Comparison of ENCODE assay signal across 8 mouse cellular contexts in the genomic region with DNA sequence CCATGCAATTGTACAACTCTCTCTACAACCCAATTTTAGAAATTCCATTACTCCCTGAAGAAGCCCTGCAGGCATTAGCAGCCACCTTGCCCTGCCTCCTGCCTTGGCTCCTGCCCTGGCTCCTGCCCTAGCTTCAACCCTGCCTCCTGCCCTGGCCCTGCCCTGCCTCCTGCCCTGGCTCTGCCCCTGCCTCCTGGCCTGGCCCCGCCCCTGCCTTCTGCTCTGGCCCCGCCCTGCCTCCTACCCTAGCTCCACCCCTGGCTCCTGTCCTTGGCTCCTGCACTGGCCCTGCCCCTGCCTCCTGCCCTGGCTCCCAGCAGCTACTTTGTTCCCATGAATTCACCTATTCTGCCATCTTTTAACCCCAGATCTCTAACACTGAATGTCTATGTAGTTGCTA.
DNase-seq lines count a peak whose midpoint lies in the region; ATAC-seq lines count a peak whose summit lies in the region.
"Had no signal": no experiment of that assay in that cellular context is flagged by ENCODE, and none has a peak within 500 bp of the region (broad histone marks: within the 10 kb centered on the region; RNA-seq: fewer than 3 reads in every experiment).

No protein-coding gene starts in this region.

- H3K27ac ChIP-seq in limb, embryonic 10.5 days, result no peak overlapping the region
- no peak overlapping the region for H3K27ac ChIP-seq in stomach, embryonic 14.5 days (ENCODE audit: low read length)
- H3K27ac ChIP-seq: limb, embryonic 13.5 days had no signal

- peaks cover 6% of the 10 kb centered on the region for H3K4me1 ChIP-seq in limb, embryonic 10.5 days
- no peaks in the 10 kb centered on the region for H3K4me1 ChIP-seq in stomach, embryonic 14.5 days (ENCODE audit: control insufficient read depth, insufficient read depth, low read length)

- H3K9ac ChIP-seq in stomach, embryonic 14.5 days (replicated peaks; ENCODE audit: low read depth, low read length), result no peak overlapping the region
- H3K9ac ChIP-seq: limb, embryonic 13.5 days had no signal

- ATAC-seq in stomach, embryonic 14.5 days (ENCODE audit: insufficient number of reproducible peaks, insufficient read depth, low FRiP score, low read depth), result peak; percentile 85
- ATAC-seq in activated CD4-positive, CD25-positive, alpha-beta regulatory T cell, adult 4 months, result no peak

- no peaks in the 10 kb centered on the region for H3K36me3 ChIP-seq in limb, embryonic 10.5 days
- no peaks in the 10 kb centered on the region for H3K36me3 ChIP-seq in stomach, embryonic 14.5 days (ENCODE audit: control insufficient read depth, insufficient read depth, low read length)
- H3K36me3 ChIP-seq: limb, embryonic 13.5 days had no signal

- no peaks in the 10 kb centered on the region for H3K27me3 ChIP-seq in limb, embryonic 10.5 days (ENCODE audit: low read depth, poor library complexity, severe bottlenecking)
- H3K27me3 ChIP-seq in stomach, embryonic 14.5 days (ENCODE audit: control insufficient read depth, insufficient read depth, low read length), result no peaks in the 10 kb centered on the region
- H3K27me3 ChIP-seq: limb, embryonic 13.5 days had no signal

- H3K4me3 ChIP-seq in limb, embryonic 10.5 days, result no peak overlapping the region
- H3K4me3 ChIP-seq in stomach, embryonic 14.5 days (ENCODE audit: low read depth, low read length), result no peak overlapping the region
- H3K4me3 ChIP-seq: limb, embryonic 13.5 days had no signal

- peak; percentile 18 for DNase-seq in thymus, postnatal 14 days
- no peak for DNase-seq in thymus, postnatal 25 days
- DNase-seq in embryo, embryonic 9.5 days (ENCODE audit: extremely low spot score), result peak; percentile 55
- peak; percentile 36 for DNase-seq in limb, embryonic 10.5 days (ENCODE audit: low spot score)
- DNase-seq in ovary, postnatal 10 days (ENCODE audit: low spot score), result no peak

- no peak overlapping the region for H3K4me2 ChIP-seq in stomach, embryonic 14.5 days (replicated peaks; ENCODE audit: low read depth, low read length)
- H3K4me2 ChIP-seq: limb, embryonic 13.5 days had no signal

- H3K9me3 ChIP-seq in limb, embryonic 10.5 days (replicated peaks), result no peaks in the 10 kb centered on the region
- H3K9me3 ChIP-seq in stomach, embryonic 14.5 days (ENCODE audit: control insufficient read depth, low read depth, low read length), result no peaks in the 10 kb centered on the region
- H3K9me3 ChIP-seq: limb, embryonic 13.5 days had no signal

- 7% methylated on average over 2 of the region's 2 CpGs for WGBS in limb, embryonic 10.5 days
- 17% methylated on average over 2 of the region's 2 CpGs for WGBS in stomach, embryonic 14.5 days

Comparison
In these comparisons a context has a peak if more than half of its experiments do, and no peak if none do; other contexts are left out.
1. DNase-seq: peak in thymus, postnatal 14 days (single experiment), embryo, embryonic 9.5 days (single experiment) and limb, embryonic 10.5 days (single experiment); none in thymus, postnatal 25 days (single experiment) and ovary, postnatal 10 days (single experiment).